Mouse (Mus musculus) spleen, postnatal 36 days (tissue): ENCODE data around the gene Dnali1.
A peak's percentile ranks its signal among the peaks of the same experiment; 100 is the strongest.

Source experiments
- DNase-seq, 2 experiments: peaks; one replicate each; pipeline ENCODE4 v3.0.0; 2022; ENCODE audit warnings: low spot score in 2 of 2, mixed read lengths in 1 of 2

Gene Dnali1

GRCm38 (mm10) chr4:125034341-125034740 lies 31.2 kb downstream of the Dnali1 start:
- DNase-seq, result no peak

- peak; percentile 89 to 91 for DNase-seq
Measured at GRCm38 (mm10) chr4:125029891-125030614, 35.5 kb downstream of the Dnali1 start.

- no peak for DNase-seq
Measured at GRCm38 (mm10) chr4:125020780-125021538, 44.5 kb downstream of the Dnali1 start.

- no peak for DNase-seq
Measured at GRCm38 (mm10) chr4:125017431-125017830, 48.1 kb downstream of the Dnali1 start.

- peak in 1 of 2 experiments; percentile 11 for DNase-seq
Measured at GRCm38 (mm10) chr4:125015806-125016635, 49.5 kb downstream of the Dnali1 start, which contains the start of gene Gnl2. Gene Gnl2, plus strand, starts transcription at chr4:125016585.

GRCm38 (mm10) chr4:125008712-125009111 lies 56.8 kb downstream of the Dnali1 start:
- no peak for DNase-seq

- DNase-seq, result no peak
Measured at GRCm38 (mm10) chr4:125008220-125008619, 57.3 kb downstream of the Dnali1 start.

GRCm38 (mm10) chr4:125007460-125007859 lies 58.0 kb downstream of the Dnali1 start:
- DNase-seq, result no peak
